Mouse (Mus musculus): Measurements from ENCODE around the gene Scgb2b19. TPM values are rescaled to one million over a fixed set of nuclear protein-coding genes. Genes with fewer than 3 reads are reported as not detected.
"Not testable (repeated sequence)": the region's sequence is repeated elsewhere in the genome, so short reads cannot be mapped to it uniquely, and the experiment has no call there.

Gene Scgb2b19
- not detected in 2 replicates for polyA plus RNA-seq (2015; fragmentation: Nextera tagmentation; extraction: Ambion mirVana)

DNA sequence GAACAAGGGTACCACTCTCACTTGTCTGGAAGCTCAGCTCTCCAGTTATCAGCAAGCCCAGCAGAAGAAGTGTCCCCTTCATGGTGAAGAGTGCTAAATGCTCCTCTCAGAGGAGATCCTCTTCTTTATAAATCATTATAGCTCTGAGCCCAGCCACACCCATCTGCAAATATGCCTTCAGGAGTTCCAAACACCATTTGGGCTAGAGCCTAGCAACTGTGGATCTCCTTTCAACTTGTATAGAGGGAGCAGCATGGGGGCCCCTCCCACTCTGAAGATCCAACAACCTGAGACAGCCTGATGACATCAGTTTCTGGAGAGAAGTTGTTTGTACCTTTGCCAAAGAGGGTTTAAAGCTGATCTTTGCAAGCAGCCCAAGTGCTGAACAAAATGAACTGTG lies at the start of gene Scgb2b19:
TSS of gene Scgb2b19 (minus strand) at position 101 of the 400 bp plus-strand sequence.
- not testable (repeated sequence) for ATAC-seq (ENCODE audit: insufficient read depth, low FRiP score, low read depth); H3K27me3 ChIP-seq (replicated peaks)

DNA sequence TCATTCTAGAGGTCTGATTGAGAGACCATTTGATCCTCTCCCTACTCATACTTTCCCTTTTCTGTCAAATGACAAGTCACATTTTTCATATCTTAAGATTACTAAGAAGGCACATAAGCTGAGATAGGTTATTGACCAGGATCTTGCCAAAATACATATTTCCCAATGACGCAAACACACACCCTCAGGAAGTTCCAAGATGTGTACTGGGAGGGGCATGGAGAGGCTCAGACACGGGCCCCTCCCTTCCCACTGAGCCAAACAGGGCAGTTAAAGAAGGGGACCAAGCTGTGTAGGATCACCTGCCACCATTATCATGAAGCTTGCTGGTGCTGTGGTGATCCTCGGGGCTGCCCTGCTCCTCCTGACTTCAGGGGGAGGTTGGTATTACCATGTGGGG lies 6.9 kb upstream of the Scgb2b19 start, which contains the start of gene Scgb1b19:
TSS of gene Scgb1b19 (plus strand) at position 301 of the 400 bp plus-strand sequence.
- not testable (repeated sequence) for H3K9ac ChIP-seq; H3K4me2 ChIP-seq; ATAC-seq (ENCODE audit: insufficient read depth, low FRiP score, low read depth); H3K9me3 ChIP-seq; H3K27ac ChIP-seq; H3K4me1 ChIP-seq; H3K27me3 ChIP-seq (replicated peaks); H3K36me3 ChIP-seq; H3K4me3 ChIP-seq (replicated peaks)
- WGBS: 72% methylated on average over 3 of the region's 3 CpGs

More for the DNA sequence above, at the start of gene Scgb2b19:
- H3K9ac ChIP-seq; H3K4me2 ChIP-seq; H3K9me3 ChIP-seq; H3K36me3 ChIP-seq; H3K27ac ChIP-seq; H3K4me1 ChIP-seq; H3K4me3 ChIP-seq (replicated peaks): not testable (repeated sequence)

Other genes starting within 250 kb of the Scgb2b19 start
- gene Scgb2b17, start 223.8 kb downstream of the Scgb2b19 start, polyA plus RNA-seq (2015; fragmentation: Nextera tagmentation; extraction: Ambion mirVana): not detected in 2 replicates
- not detected in 2 replicates for gene Scgb1b17, start 216.9 kb downstream of the Scgb2b19 start, polyA plus RNA-seq (2015; fragmentation: Nextera tagmentation; extraction: Ambion mirVana)
- gene Scgb2b18, start 106.5 kb downstream of the Scgb2b19 start, polyA plus RNA-seq (2015; fragmentation: Nextera tagmentation; extraction: Ambion mirVana): not detected in 2 replicates
- gene Scgb1b18, start 94.8 kb downstream of the Scgb2b19 start, polyA plus RNA-seq (2015; fragmentation: Nextera tagmentation; extraction: Ambion mirVana): not detected in 2 replicates
- not detected in 2 replicates for gene Scgb1b19, start 7.0 kb upstream of the Scgb2b19 start, polyA plus RNA-seq (2015; fragmentation: Nextera tagmentation; extraction: Ambion mirVana)
- gene Scgb2b20, start 86.0 kb upstream of the Scgb2b19 start, polyA plus RNA-seq (2015; fragmentation: Nextera tagmentation; extraction: Ambion mirVana): not detected in 2 replicates
- not detected in 2 replicates for gene Scgb1b20, start 92.9 kb upstream of the Scgb2b19 start, polyA plus RNA-seq (2015; fragmentation: Nextera tagmentation; extraction: Ambion mirVana)
- not detected in 2 replicates for gene Scgb2b21, start 240.1 kb upstream of the Scgb2b19 start, polyA plus RNA-seq (2015; fragmentation: Nextera tagmentation; extraction: Ambion mirVana)